Mouse (Mus musculus): ENCODE measurements around the gene Hadha.

- TF ChIP-seq CTCF (IDR thresholded peaks at IDR 0.05; ENCODE audit: extremely low read depth, insufficient read depth, insufficient read length, insufficient replicate concordance) (no peak), POLR2A (IDR thresholded peaks at IDR 0.05; ENCODE audit: low read depth, low read length) (no peak)
These were observed 82.6 kb downstream of the Hadha start for GRCm38 (mm10) chr5:30072377-30072776.
